Mouse (Mus musculus): Measurements from ENCODE around the gene Kpna7. TPM values are rescaled to one million over a fixed set of nuclear protein-coding genes. Genes with fewer than 3 reads are reported as not detected.

Gene Kpna7
- polyA plus RNA-seq, 1 experiment from 2014 or later: not detected

DNA sequence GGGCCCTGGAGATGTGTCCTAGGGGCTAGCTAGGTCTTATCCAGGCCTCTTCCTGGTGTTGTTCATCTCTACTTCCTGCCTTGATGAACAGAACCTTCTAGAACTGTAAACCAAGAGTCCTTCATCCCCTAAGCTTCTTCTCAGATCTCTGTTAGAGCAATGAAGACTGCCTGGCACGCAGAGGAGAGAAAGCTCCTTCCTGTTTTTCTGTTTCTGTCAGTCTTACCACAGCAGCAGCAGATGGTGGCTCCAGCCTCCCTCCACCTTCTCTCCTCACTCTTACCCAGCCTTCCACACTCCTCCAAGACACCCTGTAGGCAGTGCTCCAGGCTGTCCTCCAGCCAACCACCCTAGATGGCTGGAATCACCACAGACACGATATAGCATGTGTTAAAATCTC lies 146.5 kb downstream of the Kpna7 start:
- H3K27me3 ChIP-seq (replicated peaks; ENCODE audit: control insufficient read depth, insufficient read depth, low read length): no peaks in the 10 kb centered on the region
- no peak overlapping the region for H3K4me3 ChIP-seq (ENCODE audit: low read length)
- H3K4me1 ChIP-seq (ENCODE audit: control insufficient read depth, insufficient read depth, low read depth, low read length): peaks cover 13% of the 10 kb centered on the region; the same call in 1 of the 2 replicates
- H3K9ac ChIP-seq (ENCODE audit: low read depth, low read length): no peak overlapping the region
- H3K36me3 ChIP-seq (ENCODE audit: control insufficient read depth, insufficient read depth, low read length): no peaks in the 10 kb centered on the region
- ATAC-seq: no peak
- H3K9me3 ChIP-seq (ENCODE audit: control insufficient read depth, low read length): no peaks in the 10 kb centered on the region
- 94% methylated on average over 2 of the region's 2 CpGs for WGBS
- H3K27ac ChIP-seq (ENCODE audit: low read depth, low read length): no peak overlapping the region
- H3K4me2 ChIP-seq (ENCODE audit: low read length): no peak overlapping the region

Other genes with a start within 250 kb of the Kpna7 start
- gene Smurf1, start 118.2 kb downstream of the Kpna7 start, polyA plus RNA-seq (2015; fragmentation: Nextera tagmentation; extraction: Ambion mirVana): 14.9 and 30.0 TPM in 2 replicates
- not detected in 2 replicates for gene Gm4871, start 51.3 kb downstream of the Kpna7 start, polyA plus RNA-seq (2015; fragmentation: Nextera tagmentation; extraction: Ambion mirVana)
- gene 1700018F24Rik, start 41.0 kb downstream of the Kpna7 start, polyA plus RNA-seq (2015; fragmentation: Nextera tagmentation; extraction: Ambion mirVana): not detected in 2 replicates
- gene Arpc1a, start 200 bp downstream of the Kpna7 start, polyA plus RNA-seq (2015; fragmentation: Nextera tagmentation; extraction: Ambion mirVana): 234 and 235 TPM in 2 replicates
- 72.7 and 84.8 TPM in 2 replicates for gene Arpc1b, start 30.2 kb upstream of the Kpna7 start, polyA plus RNA-seq (2015; fragmentation: Nextera tagmentation; extraction: Ambion mirVana)
- gene Pdap1, start 56.2 kb upstream of the Kpna7 start, polyA plus RNA-seq (2015; fragmentation: Nextera tagmentation; extraction: Ambion mirVana): 90.9 and 98.7 TPM in 2 replicates
- gene Bud31, start 56.3 kb upstream of the Kpna7 start, polyA plus RNA-seq (2015; fragmentation: Nextera tagmentation; extraction: Ambion mirVana): 164 and 169 TPM in 2 replicates
- gene Ptcd1, start 83.1 kb upstream of the Kpna7 start, polyA plus RNA-seq (2015; fragmentation: Nextera tagmentation; extraction: Ambion mirVana): 19.6 and 22.4 TPM in 2 replicates
- 45.4 and 47.4 TPM in 2 replicates for gene Cpsf4, start 83.2 kb upstream of the Kpna7 start, polyA plus RNA-seq (2015; fragmentation: Nextera tagmentation; extraction: Ambion mirVana)
- gene Atp5j2, start 108.0 kb upstream of the Kpna7 start, polyA plus RNA-seq (2015; fragmentation: Nextera tagmentation; extraction: Ambion mirVana): 673 and 743 TPM in 2 replicates
- gene Zkscan14, start 117.8 kb upstream of the Kpna7 start, polyA plus RNA-seq (2015; fragmentation: Nextera tagmentation; extraction: Ambion mirVana): 13.1 and 14.1 TPM in 2 replicates
- 13.7 and 14.5 TPM in 2 replicates for gene Zkscan5, start 120.5 kb upstream of the Kpna7 start, polyA plus RNA-seq (2015; fragmentation: Nextera tagmentation; extraction: Ambion mirVana)
- gene Zfp655, start 147.7 kb upstream of the Kpna7 start, polyA plus RNA-seq (2015; fragmentation: Nextera tagmentation; extraction: Ambion mirVana): 27.2 and 30.0 TPM in 2 replicates
- 0.40 and 0.47 TPM in 2 replicates for gene Zscan25, start 196.5 kb upstream of the Kpna7 start, polyA plus RNA-seq (2015; fragmentation: Nextera tagmentation; extraction: Ambion mirVana)

All from hindbrain, embryonic 16.5 days (tissue).